Mouse (Mus musculus) myocyte (in vitro differentiated cells): ENCODE data around the gene Rab3d.

Source experiments
- E2F4 ChIP-seq: IDR thresholded peaks from one replicate; pipeline ENCODE4 v1.6.1; 2011; ENCODE audit warnings: mild to moderate bottlenecking, control low read depth, moderate library complexity; ENCODE audit not compliant: insufficient read depth
- MAX ChIP-seq: IDR thresholded peaks from one replicate; pipeline ENCODE4 v1.6.1; 2011; ENCODE audit warnings: low read depth, mild to moderate bottlenecking, control low read depth
- MYOD1 ChIP-seq, 3 experiments: IDR thresholded peaks; one replicate each; pipeline ENCODE4 v1.6.1; 2011; ENCODE audit warnings: control low read depth in 2 of 3, low read depth in 2 of 3, mild to moderate bottlenecking in 2 of 3, moderate library complexity in 1 of 3; ENCODE audit not compliant: insufficient read length in 2 of 3, control insufficient read depth in 1 of 3
- MYOG ChIP-seq, 3 experiments: IDR thresholded peaks; one replicate each; pipeline ENCODE4 v1.6.1; 2011; ENCODE audit warnings: control low read depth in 2 of 3, low read depth in 2 of 3, mild to moderate bottlenecking in 2 of 3; ENCODE audit not compliant: insufficient read length in 2 of 3, control insufficient read depth in 1 of 3, insufficient read depth in 1 of 3
- POLR2A ChIP-seq: IDR thresholded peaks from one replicate; pipeline ENCODE4 v1.6.1; 2011; ENCODE audit warnings: low read depth, mild to moderate bottlenecking, control low read depth, moderate library complexity; ENCODE audit not compliant: insufficient read length
- REST ChIP-seq: IDR thresholded peaks from one replicate; pipeline ENCODE4 v1.6.1; 2011; ENCODE audit warnings: mild to moderate bottlenecking, control low read depth, moderate library complexity; ENCODE audit not compliant: insufficient read depth, insufficient read length
- TCF3 ChIP-seq: IDR thresholded peaks from one replicate; pipeline ENCODE4 v1.6.1; 2011; ENCODE audit warnings: low read depth, control low read depth; ENCODE audit not compliant: insufficient read length
- USF1 ChIP-seq: IDR thresholded peaks from one replicate; pipeline ENCODE4 v1.6.1; 2011; ENCODE audit warnings: low read depth, mild to moderate bottlenecking, control low read depth, moderate library complexity

GRCm38 (mm10) chr9:21947540-21948130 is 29.6 kb upstream of the Rab3d start:
- TF ChIP-seq E2F4 (no peak), POLR2A (no peak), REST (no peak), USF1 (no peak), TCF3 (no peak), MYOG (IDR thresholded peaks at IDR 0.05; ENCODE audit: control insufficient read depth in 1 of 3, insufficient read depth in 1 of 3, insufficient read length in 2 of 3, low read depth in 2 of 3) (no peak), MAX (no peak), MYOD1 (IDR thresholded peaks at IDR 0.05; ENCODE audit: control insufficient read depth in 1 of 3, insufficient read length in 2 of 3, low read depth in 2 of 3) (no peak)
